Mouse (Mus musculus) megakaryocyte, adult 5-6 weeks (primary cell): ENCODE measurements around the gene Dedd2. TPM values are rescaled to one million over a fixed set of nuclear protein-coding genes. Genes with fewer than 3 reads are reported as not detected.
A peak's percentile ranks its signal among the peaks of the same experiment; 100 is the strongest.

Experiments
- ATAC-seq: 2 replicates; pipeline ENCODE4 v1.8.0; 2016; ENCODE audit warnings: mild to moderate bottlenecking, inconsistent platforms; ENCODE audit not compliant: poor library complexity, severe bottlenecking
- total RNA-seq, 2 experiments: library from RNA; stranded (forward) in 1 of 2; stranded (reverse) in 1 of 2; fragments of 153-499, 151-499 nt in 1 of 2; fragments of 221-1000, 200-1000 nt in 1 of 2; gene quantifications; 2 replicates each; pipeline versions ENCODE4 v1.2.3 to v1.2.4; 2015 to 2017

Gene Dedd2
- total RNA-seq, 2 experiments from 2014 or later = 14.5 to 18.8 TPM

DNA sequence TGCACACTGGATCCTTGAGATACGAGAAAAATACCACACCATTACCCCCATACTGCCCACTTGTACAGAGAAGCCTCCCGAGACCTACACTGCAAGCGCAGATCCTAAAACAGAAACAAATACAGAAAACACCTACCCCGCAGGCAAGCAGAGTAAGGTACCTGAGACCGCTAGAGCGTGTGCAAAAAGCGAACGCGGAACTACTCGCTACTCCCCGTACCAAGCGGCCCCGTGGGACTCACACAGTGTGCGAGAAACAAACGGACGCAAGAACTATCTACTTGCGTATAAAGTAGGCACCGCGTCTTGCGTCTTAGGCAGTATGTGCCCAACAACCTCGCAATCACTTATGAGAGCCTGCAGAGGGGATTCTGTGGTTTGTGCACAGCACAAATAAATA is 38.6 kb downstream of the Dedd2 start:
- ATAC-seq = peak; percentile 34; the same call in 1 of the 2 replicates

GRCm38 (mm10) chr7:25181331-25181790 is 39.1 kb downstream of the Dedd2 start:
- ATAC-seq = peak; percentile 98

- ATAC-seq = no peak
Measured at GRCm38 (mm10) chr7:25180512-25180911, 39.9 kb downstream of the Dedd2 start.

- peak; percentile 38; the same call in 1 of the 2 replicates for ATAC-seq
Measured at GRCm38 (mm10) chr7:25179606-25180161, 40.7 kb downstream of the Dedd2 start, which contains the start of gene Pou2f2. Gene Pou2f2 (minus strand): TSS chr7:25179726.

DNA sequence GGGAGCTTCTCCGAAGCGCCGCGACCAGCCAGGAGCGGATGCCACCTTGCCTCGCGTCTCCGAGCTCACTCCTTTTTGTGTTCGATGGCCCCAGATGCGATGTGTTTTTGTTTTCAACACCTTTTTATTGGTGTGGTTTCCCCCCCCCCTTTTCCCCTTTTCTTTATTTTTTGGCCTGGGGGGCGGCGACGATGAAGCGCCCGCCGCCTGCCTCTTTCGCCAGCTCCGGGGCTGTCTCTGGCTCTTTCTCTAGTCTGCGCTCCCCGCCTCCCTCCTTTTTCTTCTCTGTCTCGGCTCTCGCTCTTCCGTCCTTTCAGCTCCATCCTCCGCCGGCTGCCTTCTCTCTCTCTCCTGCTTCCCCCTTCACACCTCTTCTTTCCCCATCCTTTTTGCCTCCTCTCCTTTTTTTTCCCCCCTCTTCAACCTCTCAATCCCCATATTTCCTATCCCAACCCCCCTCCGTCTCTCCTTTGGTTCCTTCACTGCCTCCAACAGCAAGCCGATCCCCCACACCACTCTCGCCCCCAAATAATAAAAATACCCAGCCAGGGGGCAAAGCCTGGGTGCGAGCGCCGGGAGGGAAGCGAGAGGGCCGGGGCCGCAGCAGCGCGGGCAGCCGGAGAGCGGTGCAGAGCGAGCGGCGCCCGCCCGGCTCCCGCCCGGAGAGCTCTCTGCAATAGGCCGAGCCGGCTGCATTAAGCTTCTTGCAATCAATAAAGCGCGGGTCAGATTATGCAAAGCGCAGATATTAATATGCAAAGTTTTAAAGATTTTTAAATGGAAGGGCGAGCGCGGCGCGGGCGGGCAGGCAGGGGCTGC is 41.4 kb downstream of the Dedd2 start:
- no peak for ATAC-seq

DNA sequence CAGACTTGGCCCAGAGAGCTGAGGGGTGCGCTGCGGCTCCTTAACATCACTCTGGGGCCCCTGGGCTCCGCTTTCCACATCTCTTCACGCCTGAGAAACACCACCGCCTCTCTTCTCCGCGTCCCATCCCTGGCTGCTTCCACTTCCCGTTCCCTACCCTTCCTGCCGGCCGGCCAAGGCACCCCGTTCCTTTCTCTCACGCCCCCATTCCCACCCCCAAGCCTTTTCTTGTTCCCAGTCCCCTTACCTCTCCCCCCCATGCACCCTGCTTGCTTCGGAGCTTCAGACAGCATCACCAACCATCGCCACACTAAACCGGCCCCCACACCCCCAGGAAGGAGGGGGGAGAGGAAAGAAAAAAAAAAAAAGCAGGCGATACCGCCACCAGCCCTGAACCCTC is 42.1 kb downstream of the Dedd2 start:
- ATAC-seq = no peak

DNA sequence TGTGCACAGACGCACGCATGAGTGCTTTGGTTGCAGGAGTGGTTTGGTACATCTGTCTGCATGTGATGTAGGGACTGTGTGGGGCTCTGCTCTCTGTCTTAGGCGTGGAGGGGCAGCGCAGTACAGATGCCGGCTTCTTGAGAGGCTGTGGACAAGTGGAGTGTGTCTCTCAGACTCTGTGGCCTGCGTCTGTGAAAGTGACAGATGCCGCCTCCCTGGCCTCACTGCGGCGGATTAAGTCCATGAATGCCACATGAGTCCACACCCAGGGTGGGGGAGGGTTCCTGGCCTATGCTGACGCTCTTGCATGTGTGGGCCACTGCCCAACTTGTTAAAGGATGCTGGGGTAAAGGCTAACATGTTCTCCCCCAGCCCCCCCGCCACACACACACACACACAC is 46.1 kb downstream of the Dedd2 start:
- ATAC-seq = no peak

DNA sequence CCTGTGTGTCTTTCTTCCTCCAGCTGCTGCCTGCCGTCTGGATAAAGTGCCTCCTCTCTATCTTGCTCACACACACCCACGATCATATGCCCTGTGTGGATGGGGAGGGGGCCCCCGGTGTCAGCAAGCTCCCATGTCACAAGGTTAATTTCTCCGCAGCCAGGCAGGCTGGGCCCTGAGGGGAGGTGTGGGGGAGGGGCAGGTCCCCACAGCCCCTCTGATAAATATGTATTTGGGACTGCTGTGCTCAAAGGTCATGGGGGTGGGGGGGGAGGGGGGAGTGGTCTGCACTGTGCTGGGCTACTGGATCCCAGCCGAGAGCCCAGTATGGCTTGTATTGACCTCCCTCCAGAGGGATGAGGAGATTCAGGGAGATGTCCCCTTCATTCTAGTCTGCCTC is 47.7 kb downstream of the Dedd2 start:
- no peak for ATAC-seq

DNA sequence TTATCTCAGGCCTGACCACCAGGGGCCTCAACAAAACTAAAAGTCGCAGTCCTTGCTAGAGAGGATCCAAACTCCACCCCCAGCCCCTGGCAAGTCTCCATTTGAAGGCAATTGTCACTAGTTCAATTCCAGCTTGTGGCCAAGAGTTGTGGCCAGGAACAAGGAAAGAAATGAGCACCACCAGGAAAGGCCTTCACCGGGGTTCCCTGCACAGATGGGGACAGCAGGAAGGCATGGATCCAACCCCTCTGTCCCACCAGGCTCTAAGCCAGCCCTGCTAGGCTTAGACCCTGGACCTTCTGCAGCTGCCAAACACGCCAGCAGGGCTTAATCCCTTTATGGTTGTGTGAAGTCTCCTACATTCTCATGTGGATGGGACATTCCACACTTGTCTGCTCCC is 49.8 kb downstream of the Dedd2 start:
- no peak for ATAC-seq

GRCm38 (mm10) chr7:25166106-25166505 is 54.3 kb downstream of the Dedd2 start:
- no peak for ATAC-seq

DNA sequence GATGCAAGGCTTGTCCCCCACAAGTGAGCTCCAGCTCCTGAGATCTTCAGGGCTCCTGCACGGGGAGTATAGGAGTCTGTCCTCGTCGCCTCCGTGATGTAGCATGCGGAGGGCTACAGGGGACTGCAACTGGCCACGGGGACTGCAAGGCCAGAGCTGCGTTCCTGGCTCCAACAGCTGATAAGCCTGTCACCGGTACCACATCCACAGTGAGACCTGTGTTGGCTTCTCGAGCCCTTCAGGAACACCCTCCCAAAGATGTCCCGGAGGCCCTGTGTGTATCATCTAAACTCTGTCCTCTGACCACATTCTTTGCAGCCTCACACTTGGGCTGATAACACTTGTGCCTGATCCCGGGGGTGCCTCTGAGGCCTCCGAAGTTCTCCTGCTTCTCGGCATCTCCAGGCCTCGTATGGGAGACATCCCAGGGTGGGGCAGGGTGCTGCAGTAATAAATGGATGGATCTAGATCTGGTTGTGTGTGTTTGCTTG is 64.2 kb downstream of the Dedd2 start:
- no peak for ATAC-seq

- ATAC-seq = peak; percentile 98
Measured at GRCm38 (mm10) chr7:25155469-25156157, 64.8 kb downstream of the Dedd2 start.

- ATAC-seq = no peak
Measured at GRCm38 (mm10) chr7:25154648-25155047, 65.8 kb downstream of the Dedd2 start.

- no peak for ATAC-seq
Measured at GRCm38 (mm10) chr7:25153841-25154240, 66.6 kb downstream of the Dedd2 start.

- no peak for ATAC-seq
Measured at GRCm38 (mm10) chr7:25151916-25152556, 68.4 kb downstream of the Dedd2 start.

DNA sequence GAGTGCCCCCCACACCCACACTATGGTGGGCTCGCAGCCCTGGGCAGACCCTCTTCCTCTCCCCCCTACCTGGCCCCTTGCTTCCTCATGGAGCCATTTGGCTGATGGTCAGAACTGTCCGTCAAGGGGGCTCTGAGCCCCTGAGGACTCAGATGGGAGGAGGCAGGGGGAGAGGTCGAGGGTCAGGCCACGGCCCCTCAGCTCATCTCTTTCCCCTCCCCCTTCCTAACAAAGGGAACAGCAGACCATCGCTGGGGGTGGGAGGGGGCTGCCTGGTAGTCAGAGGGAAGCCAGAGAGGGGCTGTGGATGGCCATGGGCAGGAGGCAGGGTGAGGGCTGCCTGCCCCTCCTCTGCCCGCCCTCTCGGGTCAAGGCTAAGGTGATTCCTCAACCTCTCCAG is 69.4 kb downstream of the Dedd2 start:
- ATAC-seq = no peak

GRCm38 (mm10) chr7:25150151-25150663 is 70.2 kb downstream of the Dedd2 start:
- ATAC-seq = no peak
